Mouse (Mus musculus): ENCODE results near the gene Oscar. TPM values are rescaled to one million over a fixed set of nuclear protein-coding genes. Genes with fewer than 3 reads are reported as not detected.

Gene Oscar
- polyA plus RNA-seq, 1 experiment from 2014 or later, result 0.08 TPM

DNA sequence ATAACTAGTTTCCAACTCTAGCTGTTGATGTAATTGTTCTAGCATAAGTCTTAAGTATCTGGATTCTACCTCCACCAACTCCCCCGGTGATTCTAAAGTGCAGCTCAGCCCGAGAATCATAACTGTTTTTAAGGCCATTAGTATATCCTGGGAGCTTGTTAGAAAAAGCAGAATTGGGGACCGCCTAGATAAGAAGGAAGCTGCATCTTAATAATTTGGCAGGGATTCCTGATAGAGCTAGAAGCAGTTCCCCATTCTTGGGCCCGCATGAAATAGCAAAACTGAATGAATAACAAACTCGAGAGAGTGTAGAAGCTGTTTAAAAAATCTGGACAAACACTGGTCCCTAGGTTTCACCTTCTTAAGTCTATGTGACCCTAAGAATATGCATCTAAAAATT lies 27.5 kb upstream of the Oscar start:
- Histone ChIP-seq H3K4me2 (peak overlapping the region; percentile 76), H3K27ac (no peak overlapping the region), H3K9ac (no peak overlapping the region), H3K4me3 (no peak overlapping the region), H3K36me3 (peaks cover 60% of the 10 kb centered on the region), H3K27me3 (replicated peaks) (no peaks in the 10 kb centered on the region), H3K4me1 (peaks cover 38% of the 10 kb centered on the region), H3K9me3 (replicated peaks) (no peaks in the 10 kb centered on the region)
- 38% methylated on average over 5 of the region's 5 CpGs for WGBS (ENCODE audit: insufficient replicate concordance)
- no peak for ATAC-seq

GRCm38 (mm10) chr7:3630478-3630815 lies 14.5 kb upstream of the Oscar start:
- ATAC-seq, result no peak
- no peaks in the 10 kb centered on the region for H3K27me3 ChIP-seq (replicated peaks)
- peaks cover 74% of the 10 kb centered on the region for H3K36me3 ChIP-seq
- peak overlapping the region; percentile 84; the same call in 1 of the 2 replicates for H3K27ac ChIP-seq
- peak overlapping the region; percentile 73 for H3K4me3 ChIP-seq
- 37% methylated on average over 3 of the region's 3 CpGs for WGBS (ENCODE audit: insufficient replicate concordance)
- peak overlapping the region; percentile 95 for H3K4me2 ChIP-seq
- H3K4me1 ChIP-seq, result peaks cover 26% of the 10 kb centered on the region
- peak overlapping the region; percentile 79 for H3K9ac ChIP-seq
- no peaks in the 10 kb centered on the region for H3K9me3 ChIP-seq (replicated peaks)

- Histone ChIP-seq H3K36me3 (peaks cover 74% of the 10 kb centered on the region), H3K4me3 (peak within 1 kb of the TSS; percentile 73), H3K9ac (peak within 1 kb of the TSS; percentile 79), H3K9me3 (replicated peaks) (no peaks in the 10 kb centered on the region), H3K27ac (peak within 1 kb of the TSS; percentile 84), H3K27me3 (replicated peaks) (no peaks in the 10 kb centered on the region), H3K4me2 (peak within 1 kb of the TSS; percentile 95), H3K4me1 (peaks cover 26% of the 10 kb centered on the region)
- peak; percentile 88 for ATAC-seq
- WGBS (ENCODE audit: insufficient replicate concordance), result under 1% methylated on average over 47 of the region's 47 CpGs
These were observed 13.9 kb upstream of the Oscar start, which contains the start of the genes Tfpt and Prpf31 for GRCm38 (mm10) chr7:3629543-3630477. Gene Tfpt (minus strand): TSS chr7:3629929. Gene Prpf31 (plus strand): TSS chr7:3629985.

GRCm38 (mm10) chr7:3629030-3629429 lies 13.1 kb upstream of the Oscar start:
- no peaks in the 10 kb centered on the region for H3K9me3 ChIP-seq (replicated peaks)
- H3K4me1 ChIP-seq, result peaks cover 26% of the 10 kb centered on the region
- H3K36me3 ChIP-seq, result peaks cover 74% of the 10 kb centered on the region
- H3K27ac ChIP-seq, result peak overlapping the region; percentile 84
- 36% methylated on average over 4 of the region's 4 CpGs for WGBS (ENCODE audit: insufficient replicate concordance)
- H3K4me2 ChIP-seq, result peak overlapping the region; percentile 95
- H3K4me3 ChIP-seq, result peak overlapping the region; percentile 73
- H3K9ac ChIP-seq, result peak overlapping the region; percentile 79
- peak; percentile 27 for ATAC-seq
- H3K27me3 ChIP-seq (replicated peaks), result no peaks in the 10 kb centered on the region

DNA sequence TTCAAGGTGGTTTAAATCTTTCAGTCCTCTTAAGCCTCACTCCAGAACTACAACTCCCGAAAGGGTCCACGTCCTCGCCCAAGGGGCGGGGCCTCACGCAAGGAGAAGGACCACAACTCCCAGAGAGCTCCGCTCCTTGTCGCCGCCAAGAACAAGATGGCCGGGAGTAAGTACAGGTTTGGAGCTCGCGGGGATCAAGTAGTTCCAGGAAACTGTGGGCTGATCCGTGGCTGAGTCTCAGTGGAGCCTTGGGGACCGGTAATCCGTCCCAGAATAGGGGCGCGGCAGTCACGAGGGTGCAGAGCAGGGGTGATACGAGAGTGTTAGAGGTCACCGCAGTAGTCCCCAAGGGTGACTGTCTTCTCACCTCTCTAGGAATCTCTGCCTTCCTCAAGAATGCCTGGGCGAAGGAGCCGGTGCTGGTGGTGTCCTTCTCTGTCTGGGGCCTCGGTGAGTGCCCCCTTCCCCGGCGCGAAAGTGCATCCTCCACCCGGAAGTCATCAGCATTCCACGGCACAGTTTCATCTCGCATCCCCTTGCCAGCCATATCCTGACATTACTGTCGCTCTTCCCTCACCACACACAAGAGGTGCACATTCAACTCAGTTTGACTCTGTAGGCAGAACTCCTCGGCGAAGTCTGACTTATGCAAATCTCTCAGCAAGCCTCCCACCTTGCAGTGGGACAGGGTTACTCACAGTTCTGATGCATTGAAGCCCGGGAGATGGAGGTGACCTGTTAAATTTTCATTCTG lies 1.5 kb upstream of the Oscar start, which contains the start of gene Ndufa3:
Ndufa3 (plus strand) TSS at position 132 of the 754 bp plus-strand sequence.
- WGBS (ENCODE audit: insufficient replicate concordance), result under 1% methylated on average over 32 of the region's 32 CpGs
- H3K4me3 ChIP-seq, result peak within 1 kb of the TSS; percentile 82
- peak within 1 kb of the TSS; percentile 86 for H3K4me2 ChIP-seq
- no peaks in the 10 kb centered on the region for H3K9me3 ChIP-seq (replicated peaks)
- peaks cover 38% of the 10 kb centered on the region for H3K36me3 ChIP-seq
- peak within 1 kb of the TSS; percentile 79 for H3K9ac ChIP-seq
- peak; percentile 94 for ATAC-seq
- H3K4me1 ChIP-seq, result peaks cover 29% of the 10 kb centered on the region
- peak within 1 kb of the TSS; percentile 79 for H3K27ac ChIP-seq
- peaks cover 6% of the 10 kb centered on the region; the same call in 1 of the 2 replicates for H3K27me3 ChIP-seq (replicated peaks)

GRCm38 (mm10) chr7:3616389-3617241 lies 658 bp upstream of the Oscar start:
- Histone ChIP-seq H3K27me3 (replicated peaks) (peaks cover 6% of the 10 kb centered on the region; the same call in 1 of the 2 replicates), H3K9me3 (replicated peaks) (no peaks in the 10 kb centered on the region), H3K4me2 (peak overlapping the region; percentile 86), H3K9ac (no peak overlapping the region), H3K36me3 (peaks cover 30% of the 10 kb centered on the region), H3K4me1 (peaks cover 29% of the 10 kb centered on the region), H3K4me3 (peak overlapping the region; percentile 82), H3K27ac (no peak overlapping the region)
- WGBS (ENCODE audit: insufficient replicate concordance), result 29% methylated on average over 6 of the region's 6 CpGs
- ATAC-seq, result peak; percentile 18

DNA sequence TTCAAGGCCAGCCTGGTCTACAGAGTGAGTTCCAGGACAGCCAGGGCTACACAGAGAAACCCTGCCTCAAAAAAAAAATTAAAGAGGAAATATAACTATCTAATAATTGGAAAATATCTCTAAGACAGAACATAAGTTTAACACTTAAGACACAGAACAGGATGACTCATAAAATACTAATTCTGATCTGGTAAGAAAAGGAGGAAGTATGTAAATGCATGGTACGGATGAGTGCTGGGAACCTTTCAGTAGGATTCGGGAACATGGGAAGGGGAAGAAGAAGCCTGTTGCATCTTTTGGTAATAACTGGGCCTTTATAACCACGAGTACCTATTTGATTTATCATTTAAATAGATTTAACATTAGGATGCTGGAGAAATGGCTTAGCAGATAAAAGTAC lies 1.9 kb downstream of the Oscar start:
- ATAC-seq, result no peak
- WGBS (ENCODE audit: insufficient replicate concordance), result 55% methylated on average over 3 of the region's 3 CpGs
- peaks cover 6% of the 10 kb centered on the region; the same call in 1 of the 2 replicates for H3K27me3 ChIP-seq (replicated peaks)
- no peaks in the 10 kb centered on the region for H3K9me3 ChIP-seq (replicated peaks)
- peaks cover 33% of the 10 kb centered on the region for H3K4me1 ChIP-seq
- no peak overlapping the region for H3K9ac ChIP-seq
- H3K36me3 ChIP-seq, result peaks cover 4% of the 10 kb centered on the region
- H3K4me2 ChIP-seq, result no peak overlapping the region
- no peak overlapping the region for H3K27ac ChIP-seq
- no peak overlapping the region for H3K4me3 ChIP-seq

GRCm38 (mm10) chr7:3611006-3611405 lies 5.0 kb downstream of the Oscar start:
- peaks cover 8% of the 10 kb centered on the region for H3K4me1 ChIP-seq
- no peaks in the 10 kb centered on the region for H3K9me3 ChIP-seq (replicated peaks)
- 0 out of 2 replicates have a peak, but pooled peaks have one; percentile 26 for ATAC-seq
- no peaks in the 10 kb centered on the region for H3K36me3 ChIP-seq
- H3K9ac ChIP-seq, result no peak overlapping the region
- H3K27me3 ChIP-seq (replicated peaks), result peaks cover 6% of the 10 kb centered on the region; the same call in 1 of the 2 replicates
- 75% methylated on average over 13 of the region's 13 CpGs for WGBS (ENCODE audit: insufficient replicate concordance)
- H3K4me2 ChIP-seq, result no peak overlapping the region
- H3K27ac ChIP-seq, result 0 out of 2 replicates have a peak overlapping the region, but pooled peaks have one; percentile 25
- no peak overlapping the region for H3K4me3 ChIP-seq

DNA sequence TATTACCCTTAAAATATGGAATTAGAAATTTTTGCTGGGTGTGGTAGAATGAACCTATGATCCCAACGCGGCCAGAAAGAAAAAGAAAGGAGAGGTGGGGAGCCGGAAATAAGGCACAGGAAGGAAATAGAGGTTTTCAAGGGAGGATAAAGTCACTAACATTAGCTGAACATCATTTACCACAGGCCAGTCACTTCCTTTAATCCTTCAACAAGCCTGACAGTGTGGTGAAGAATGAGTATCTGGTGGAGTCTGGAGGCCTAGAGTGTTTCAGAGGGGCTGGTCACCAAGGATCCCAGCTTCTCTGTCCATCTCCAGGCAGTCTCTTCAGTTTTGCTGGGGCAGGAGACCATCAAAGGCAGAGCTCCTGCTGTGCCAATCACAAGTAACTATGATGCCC lies 5.5 kb downstream of the Oscar start:
- Histone ChIP-seq H3K4me3 (no peak overlapping the region), H3K4me2 (no peak overlapping the region), H3K27ac (0 out of 2 replicates have a peak overlapping the region, but pooled peaks have one; percentile 25), H3K36me3 (no peaks in the 10 kb centered on the region), H3K27me3 (replicated peaks) (peaks cover 6% of the 10 kb centered on the region; the same call in 1 of the 2 replicates), H3K4me1 (peaks cover 6% of the 10 kb centered on the region; the same call in 1 of the 2 replicates), H3K9me3 (replicated peaks) (no peaks in the 10 kb centered on the region), H3K9ac (no peak overlapping the region)
- ATAC-seq, result no peak
- 32% methylated on average over 3 of the region's 3 CpGs for WGBS (ENCODE audit: insufficient replicate concordance)

- H3K9me3 ChIP-seq (replicated peaks), result no peaks in the 10 kb centered on the region
- no peak overlapping the region for H3K4me2 ChIP-seq
- no peak for ATAC-seq
- H3K27ac ChIP-seq, result no peak overlapping the region
- H3K9ac ChIP-seq, result no peak overlapping the region
- no peaks in the 10 kb centered on the region for H3K27me3 ChIP-seq (replicated peaks)
- H3K36me3 ChIP-seq, result no peaks in the 10 kb centered on the region
- H3K4me3 ChIP-seq, result no peak overlapping the region
- 40% methylated on average over 3 of the region's 3 CpGs for WGBS (ENCODE audit: insufficient replicate concordance)
- peaks cover 6% of the 10 kb centered on the region; the same call in 1 of the 2 replicates for H3K4me1 ChIP-seq
These were observed 6.9 kb downstream of the Oscar start for GRCm38 (mm10) chr7:3609082-3609481.

GRCm38 (mm10) chr7:3608668-3609067 lies 7.3 kb downstream of the Oscar start:
- Histone ChIP-seq H3K9ac (no peak overlapping the region), H3K27ac (no peak overlapping the region), H3K4me2 (no peak overlapping the region), H3K27me3 (replicated peaks) (no peaks in the 10 kb centered on the region), H3K36me3 (no peaks in the 10 kb centered on the region), H3K4me1 (peaks cover 6% of the 10 kb centered on the region; the same call in 1 of the 2 replicates), H3K4me3 (no peak overlapping the region), H3K9me3 (replicated peaks) (no peaks in the 10 kb centered on the region)
- 73% methylated on average over 3 of the region's 3 CpGs for WGBS (ENCODE audit: insufficient replicate concordance)
- ATAC-seq, result no peak
